Mouse (Mus musculus) thymus, postnatal 36 days (tissue): ENCODE measurements at regions not wholly inside any gene's neighbourhood (a gene's known extent, or its start where the extent isn't known, plus 50 kb on each side); places are given as distances from the start of the nearest gene placed in this dataset.

ENCODE experiments used
- DNase-seq, 2 experiments: peaks; one replicate each; pipeline ENCODE4 v3.0.0; 2022; ENCODE audit warnings: mixed read lengths in 2 of 2

DNA sequence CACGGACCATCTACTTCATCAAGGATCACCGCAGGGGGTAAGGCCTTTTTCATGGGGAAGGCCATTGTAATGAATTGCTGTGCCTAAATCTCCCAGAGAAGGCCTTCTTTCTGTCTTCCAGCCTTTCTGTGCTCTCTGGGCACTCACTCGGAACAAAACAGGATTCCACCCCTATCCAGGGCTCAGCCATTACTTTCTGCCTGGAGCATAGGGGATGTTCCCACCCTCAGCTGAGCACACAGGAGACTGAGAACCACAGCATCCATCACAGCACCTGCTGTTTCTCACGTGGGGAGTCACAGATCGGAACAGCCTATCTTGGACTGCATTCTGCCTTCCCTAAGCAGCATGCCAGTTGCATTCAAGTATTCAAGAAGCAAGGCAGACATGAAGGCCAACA is 4071.8 kb upstream of the Gm7489 start:
- no peak for DNase-seq

DNA sequence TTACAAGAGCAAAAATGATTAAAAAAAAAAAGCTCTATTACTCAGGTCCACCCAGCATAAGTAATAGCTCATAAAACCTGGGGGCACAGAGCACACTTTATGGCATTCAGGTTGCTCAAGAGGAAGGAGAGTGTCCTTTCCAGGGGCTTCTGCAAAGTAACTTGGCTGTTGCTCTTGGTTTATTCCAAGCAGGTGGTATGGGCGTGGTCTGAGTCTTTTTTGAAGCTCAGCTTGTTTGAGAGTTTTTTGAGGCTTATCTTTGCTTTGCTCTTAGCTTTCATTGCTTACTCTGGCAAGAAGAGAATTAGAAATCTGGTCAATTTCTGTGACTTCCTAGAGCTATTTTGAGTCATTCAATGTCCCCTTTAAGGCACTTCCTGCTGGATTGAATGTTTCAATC is 4024.4 kb upstream of the Gm7489 start:
- DNase-seq = peak in 1 of 2 experiments; percentile 17

DNA sequence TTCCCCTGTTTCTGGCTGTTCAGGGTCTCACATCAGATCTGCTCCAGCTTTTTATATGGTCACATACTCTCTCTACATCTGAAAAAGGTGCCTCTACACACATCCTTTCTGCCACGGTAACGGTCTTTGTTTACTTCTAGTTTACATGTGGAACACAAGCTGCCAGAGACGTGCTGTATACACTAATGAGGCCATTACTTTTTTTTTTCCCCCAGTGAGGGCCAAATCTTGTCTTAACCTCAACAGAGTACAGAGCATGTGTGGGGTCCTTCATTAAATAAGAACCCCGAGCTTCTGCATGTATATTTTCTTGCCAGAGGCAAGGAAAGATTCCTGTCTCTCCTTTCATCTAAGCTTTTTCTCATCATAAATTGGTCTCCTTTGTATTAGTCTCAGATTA is 4010.2 kb upstream of the Gm7489 start:
- no peak for DNase-seq

DNA sequence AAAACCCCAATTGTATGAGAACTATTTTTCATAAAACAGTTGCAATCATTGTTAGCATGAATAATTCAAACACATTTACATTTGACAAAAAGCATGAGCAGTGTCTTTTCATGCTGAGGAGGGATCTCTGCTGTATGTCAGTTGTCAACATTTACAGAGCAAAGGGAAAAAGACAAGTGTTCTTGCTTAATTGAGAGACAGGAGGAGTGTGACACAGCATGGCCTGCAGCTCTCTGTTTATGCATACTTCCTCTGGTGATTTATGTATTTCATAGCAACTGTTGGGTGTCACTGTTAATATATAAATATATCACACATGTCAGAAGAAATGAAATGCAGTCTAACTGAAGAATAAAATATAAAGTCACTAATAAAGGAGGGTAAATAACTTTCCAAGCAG is 3998.8 kb upstream of the Gm7489 start:
- no peak for DNase-seq

DNA sequence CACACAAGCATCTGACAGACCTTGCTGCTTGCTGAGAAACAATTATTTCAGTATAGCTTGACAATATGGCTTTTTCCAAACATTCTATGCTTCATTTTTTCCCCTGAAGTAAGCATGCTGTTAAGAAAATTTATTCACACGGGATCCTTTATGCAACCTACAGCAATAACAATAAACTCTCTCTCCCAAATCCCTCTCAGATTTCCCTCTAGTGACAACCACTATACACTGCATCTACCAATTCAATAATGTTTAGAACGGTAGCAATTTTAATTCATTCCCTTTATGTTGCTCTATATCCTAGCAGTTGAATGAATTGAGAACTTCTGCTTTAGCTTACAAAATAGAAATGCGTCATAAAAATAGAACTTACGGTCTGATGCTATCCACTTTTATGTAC is 3988.7 kb upstream of the Gm7489 start:
- DNase-seq = no peak

DNA sequence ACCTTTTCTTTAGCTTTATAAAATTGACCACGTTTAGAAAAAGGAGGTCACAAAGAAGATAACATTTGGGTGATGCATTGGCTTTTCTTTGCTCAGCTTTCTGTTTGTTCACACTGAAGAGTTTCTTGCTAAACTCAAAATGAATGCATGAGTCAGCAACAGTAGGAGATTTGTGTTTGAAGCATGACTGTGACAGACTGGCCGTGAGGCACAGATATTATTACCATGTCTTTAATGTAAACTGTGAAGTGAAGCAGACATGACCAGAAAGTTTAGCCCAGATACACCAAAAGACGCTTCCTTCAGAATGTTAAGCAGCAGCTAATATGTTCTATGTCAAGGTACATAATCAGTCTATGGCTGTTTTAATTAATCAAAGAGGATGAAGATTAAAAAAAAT is 3985.9 kb upstream of the Gm7489 start:
- DNase-seq = no peak

DNA sequence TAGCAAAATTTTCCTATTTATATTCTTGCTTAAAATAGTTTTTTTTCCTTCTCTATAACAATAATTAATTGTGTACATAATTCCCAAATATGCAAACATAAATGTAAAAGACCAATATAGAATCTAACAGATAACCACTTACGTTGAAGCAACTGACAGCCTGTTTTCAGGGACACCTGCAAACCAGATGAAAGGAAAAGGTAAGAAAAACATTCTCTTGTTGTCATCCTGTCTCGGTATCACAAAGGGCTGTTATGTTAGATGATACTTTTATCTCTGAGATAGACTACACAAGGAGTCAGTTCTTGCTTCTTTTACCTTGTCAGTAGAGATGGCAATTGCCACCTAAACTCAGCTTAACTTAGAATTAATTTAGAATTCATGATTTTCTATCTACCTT is 3984.9 kb upstream of the Gm7489 start:
- DNase-seq = no peak
